Mouse (Mus musculus) lung, embryonic 14.5 days (tissue): ENCODE results near the gene Ubd. TPM values are rescaled to one million over a fixed set of nuclear protein-coding genes. Genes with fewer than 3 reads are reported as not detected.
A peak's percentile ranks its signal among the peaks of the same experiment; 100 is the strongest.

Experiments used
- ATAC-seq: fragments of 200-750 bp; cut with Nextera tagmentation; 2 replicates; pipeline ENCODE4 v1.8.0; 2017; ENCODE audit warnings: mild to moderate bottlenecking, moderate TSS enrichment, moderate library complexity; ENCODE audit not compliant: insufficient read depth
- DNase-seq: peaks from one replicate; pipeline ENCODE4 v3.0.0-alpha.2; 2015
- H3K27ac ChIP-seq: fragments of 300-500 bp; sonication (generic); 2 replicates; pipeline ENCODE4 v1.5.1; 2014; ENCODE audit warnings: low read depth, mild to moderate bottlenecking, moderate library complexity
- H3K27me3 ChIP-seq: fragments of 300-500 bp; sonication (generic); 2 replicates; pipeline ENCODE4 v1.6.1; 2014; ENCODE audit warnings: low read length, control low read depth; ENCODE audit not compliant: insufficient read depth
- H3K36me3 ChIP-seq: fragments of 300-500 bp; sonication (generic); 2 replicates; pipeline ENCODE4 v1.6.1; 2014; ENCODE audit warnings: control low read depth; ENCODE audit not compliant: insufficient read depth
- H3K4me1 ChIP-seq: fragments of 300-500 bp; sonication (generic); 2 replicates; pipeline ENCODE4 v1.6.1; 2014; ENCODE audit warnings: antibody characterized with exemption, control low read depth; ENCODE audit not compliant: insufficient read depth
- H3K4me2 ChIP-seq: fragments of 300-500 bp; sonication (generic); 2 replicates; pipeline ENCODE4 v1.6.1; 2014; ENCODE audit warnings: mild to moderate bottlenecking
- H3K4me3 ChIP-seq: fragments of 300-500 bp; sonication (generic); 2 replicates; pipeline ENCODE4 v1.5.1; 2014; ENCODE audit warnings: low read depth, low read length
- H3K9ac ChIP-seq: fragments of 300-500 bp; sonication (generic); 2 replicates; pipeline ENCODE4 v1.6.1; 2014
- H3K9me3 ChIP-seq: fragments of 300-500 bp; sonication (generic); 2 replicates; pipeline ENCODE4 v1.6.1; 2016; ENCODE audit warnings: low read depth, low read length, control low read depth
- CTCF ChIP-seq: IDR thresholded peaks from 2 replicates; pipeline ENCODE4 v1.5.1; 2016; ENCODE audit warnings: antibody characterized with exemption, low read depth
- WGBS: fragments of 180-500 bp; shearing (Covaris S2); extraction: QIAGEN DNeasy Blood & Tissue Kit; methylation state at CpG from one replicate; pipeline ENCODE4 v1.1.7; 2014; 5-methylcytosine and 5-hydroxymethylcytosine counted together
- polyA plus RNA-seq: library from polyadenylated mRNA; unstranded; fragments of >200 nt; fragmentation: Nextera tagmentation; extraction: Ambion mirVana; gene quantifications from 2 replicates; pipeline ENCODE4 v1.2.1, GENCODE M21; 2014

Ubd gene
- not detected in 2 replicates for polyA plus RNA-seq

- Histone ChIP-seq H3K4me3 (no peak within 1 kb of the TSS), H3K36me3 (no peaks in the 10 kb centered on the region), H3K9me3 (no peaks in the 10 kb centered on the region), H3K27ac (no peak within 1 kb of the TSS), H3K9ac (no peak within 1 kb of the TSS), H3K4me1 (no peaks in the 10 kb centered on the region), H3K4me2 (no peak within 1 kb of the TSS), H3K27me3 (peaks cover 28% of the 10 kb centered on the region)
- DNase-seq (no peak), ATAC-seq (no peak)
- 84% methylated on average over 2 of the region's 2 CpGs for WGBS
- no peak for TF ChIP-seq CTCF
These were observed at the start of gene Ubd for GRCm38 (mm10) chr17:37193656-37194055. TSS of gene Ubd (plus strand) at chr17:37193892.

GRCm38 (mm10) chr17:37161394-37161793 is 32.3 kb upstream of the Ubd start, which contains the start of gene Olfr93:
TSS of gene Olfr93 (minus strand) at chr17:37161494.
- no peak for TF ChIP-seq CTCF
- H3K4me2 ChIP-seq: no peak within 1 kb of the TSS
- no peak within 1 kb of the TSS for H3K27ac ChIP-seq
- ATAC-seq (no peak), DNase-seq (no peak)
- no peaks in the 10 kb centered on the region for H3K36me3 ChIP-seq
- no peak within 1 kb of the TSS for H3K4me3 ChIP-seq
- H3K9ac ChIP-seq: no peak within 1 kb of the TSS
- no peaks in the 10 kb centered on the region for H3K4me1 ChIP-seq
- no peaks in the 10 kb centered on the region for H3K9me3 ChIP-seq
- no peaks in the 10 kb centered on the region for H3K27me3 ChIP-seq

- Histone ChIP-seq H3K27me3 (no peaks in the 10 kb centered on the region), H3K9ac (no peak overlapping the region), H3K4me2 (no peak overlapping the region), H3K4me3 (no peak overlapping the region), H3K4me1 (no peaks in the 10 kb centered on the region), H3K36me3 (no peaks in the 10 kb centered on the region), H3K9me3 (no peaks in the 10 kb centered on the region), H3K27ac (no peak overlapping the region)
- ATAC-seq (no peak), DNase-seq (no peak)
- 35% methylated on average over 6 of the region's 6 CpGs for WGBS
- TF ChIP-seq CTCF: no peak
These were observed 8.2 kb upstream of the Ubd start for GRCm38 (mm10) chr17:37185474-37185873.

GRCm38 (mm10) chr17:37190711-37191110 is 3.0 kb upstream of the Ubd start:
- no peak for TF ChIP-seq CTCF
- H3K4me3 ChIP-seq: no peak overlapping the region
- no peak overlapping the region for H3K4me2 ChIP-seq
- ATAC-seq (no peak), DNase-seq (peak; percentile 45)
- no peak overlapping the region for H3K27ac ChIP-seq
- no peaks in the 10 kb centered on the region for H3K4me1 ChIP-seq
- H3K9ac ChIP-seq: no peak overlapping the region
- no peaks in the 10 kb centered on the region for H3K9me3 ChIP-seq
- no peaks in the 10 kb centered on the region for H3K36me3 ChIP-seq
- 30% methylated on average over 2 of the region's 2 CpGs for WGBS
- H3K27me3 ChIP-seq: peaks cover 4% of the 10 kb centered on the region; the same call in 1 of the 2 replicates

- no peak for DNase-seq
- Histone ChIP-seq H3K4me2 (no peak overlapping the region), H3K4me3 (no peak overlapping the region), H3K27me3 (peaks cover 25% of the 10 kb centered on the region), H3K36me3 (no peaks in the 10 kb centered on the region), H3K4me1 (no peaks in the 10 kb centered on the region), H3K9me3 (no peaks in the 10 kb centered on the region), H3K27ac (no peak overlapping the region), H3K9ac (no peak overlapping the region)
- no peak for TF ChIP-seq CTCF
- ATAC-seq: no peak
These were observed 660 bp upstream of the Ubd start for GRCm38 (mm10) chr17:37193032-37193431.

GRCm38 (mm10) chr17:37194782-37195181 is 1.1 kb downstream of the Ubd start:
- Histone ChIP-seq H3K4me3 (no peak overlapping the region), H3K36me3 (no peaks in the 10 kb centered on the region), H3K4me1 (no peaks in the 10 kb centered on the region), H3K27me3 (peaks cover 28% of the 10 kb centered on the region), H3K9me3 (no peaks in the 10 kb centered on the region), H3K9ac (no peak overlapping the region), H3K4me2 (no peak overlapping the region), H3K27ac (no peak overlapping the region)
- no peak for TF ChIP-seq CTCF
- DNase-seq (no peak), ATAC-seq (no peak)
- WGBS: 84% methylated on average over 5 of the region's 5 CpGs

- WGBS: under 1% methylated on average over 77 of the region's 77 CpGs
- DNase-seq (peak; percentile 69), ATAC-seq (peak; percentile 91)
- H3K4me3 ChIP-seq: peak overlapping the region; percentile 44
- no peaks in the 10 kb centered on the region for H3K9me3 ChIP-seq
- peaks cover 33% of the 10 kb centered on the region for H3K27me3 ChIP-seq
- H3K36me3 ChIP-seq: no peaks in the 10 kb centered on the region
- peak overlapping the region; percentile 87 for H3K4me2 ChIP-seq
- peak overlapping the region; percentile 29 for H3K9ac ChIP-seq
- no peak for TF ChIP-seq CTCF
- H3K4me1 ChIP-seq: no peaks in the 10 kb centered on the region
- H3K27ac ChIP-seq: no peak overlapping the region
These were observed 3.4 kb downstream of the Ubd start for GRCm38 (mm10) chr17:37196845-37197724.
